Mouse (Mus musculus): ENCODE results near the gene Ddx28.

Gene Ddx28

GRCm38 (mm10) chr8:105965905-105966341 is 45.8 kb downstream of the Ddx28 start, which contains the start of gene Slc12a4:
Gene Slc12a4, minus strand, starts transcription at chr8:105966097.
- peak; percentile 99 for DNase-seq

GRCm38 (mm10) chr8:105965266-105965904 is 46.3 kb downstream of the Ddx28 start:
- DNase-seq: peak; percentile 98

DNA sequence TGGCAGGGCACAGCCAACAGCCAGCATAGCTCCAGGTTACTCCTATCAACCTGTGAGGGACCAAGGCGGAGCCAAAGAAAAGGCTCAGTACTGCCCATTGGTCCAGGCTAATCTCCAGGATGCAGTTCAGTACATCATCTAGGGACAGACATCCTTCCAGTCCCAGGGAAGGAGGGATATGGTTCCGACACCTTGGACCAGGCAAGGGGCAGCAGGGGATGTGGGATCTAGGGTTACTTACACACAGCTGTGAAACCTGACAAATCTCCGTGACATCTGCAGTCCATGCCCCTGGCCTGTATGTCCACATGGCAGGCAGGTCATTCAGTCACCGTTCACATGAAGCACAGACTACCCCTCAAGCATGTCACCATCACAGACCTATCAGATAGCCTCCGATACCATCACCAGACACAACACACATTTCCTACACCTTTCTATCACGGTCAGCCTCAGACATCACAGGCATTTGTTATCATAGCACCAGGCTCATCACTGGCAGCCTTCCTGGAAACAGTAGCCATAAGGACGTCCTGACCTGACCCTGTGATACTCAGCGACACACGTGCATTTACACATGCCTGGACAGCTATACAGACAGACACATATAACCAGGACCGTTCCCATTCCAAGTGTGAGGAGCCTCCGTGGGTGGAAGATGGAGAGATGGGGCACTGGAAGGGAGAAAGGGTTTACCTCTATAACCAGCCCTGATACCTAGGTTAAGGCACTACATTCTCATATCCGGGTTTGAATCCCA is 47.0 kb downstream of the Ddx28 start:
- DNase-seq: peak; percentile 96

- DNase-seq: no peak
Observed at GRCm38 (mm10) chr8:105961536-105961935, 50.1 kb downstream of the Ddx28 start.

DNA sequence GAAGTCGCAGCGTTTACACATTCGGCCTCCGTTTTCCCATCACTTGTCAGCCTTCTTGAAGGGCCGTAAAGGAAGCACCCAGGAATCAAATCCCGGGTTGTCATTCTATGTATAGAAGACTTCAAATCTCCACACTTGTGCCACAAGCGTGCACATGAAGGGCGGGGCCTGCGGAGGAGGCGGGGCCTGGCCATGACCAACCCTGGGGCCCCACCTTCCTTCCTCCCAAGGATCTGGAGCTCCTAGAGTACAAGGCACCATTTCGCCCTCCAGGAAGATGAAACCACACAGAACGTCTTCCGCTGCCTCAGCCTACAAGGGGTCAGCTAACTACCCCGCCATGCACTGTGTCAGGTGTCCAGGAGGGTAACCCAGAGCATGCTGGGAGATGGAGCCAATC is 50.6 kb downstream of the Ddx28 start:
- no peak for DNase-seq
